Mouse (Mus musculus) spleen, postnatal 4 days (tissue): ENCODE results near the gene Nfrkb.

Experiments
- DNase-seq, 2 experiments: peaks; one replicate each; pipeline ENCODE4 v3.0.0; 2022; ENCODE audit warnings: low spot score in 2 of 2

The Nfrkb gene

GRCm38 (mm10) chr9:31385947-31386354 lies at the start of gene Nfrkb:
Gene Nfrkb (plus strand): TSS chr9:31386192.
- peak; percentile 98 for DNase-seq

GRCm38 (mm10) chr9:31344289-31344831 lies 41.6 kb upstream of the Nfrkb start:
- no peak for DNase-seq

DNA sequence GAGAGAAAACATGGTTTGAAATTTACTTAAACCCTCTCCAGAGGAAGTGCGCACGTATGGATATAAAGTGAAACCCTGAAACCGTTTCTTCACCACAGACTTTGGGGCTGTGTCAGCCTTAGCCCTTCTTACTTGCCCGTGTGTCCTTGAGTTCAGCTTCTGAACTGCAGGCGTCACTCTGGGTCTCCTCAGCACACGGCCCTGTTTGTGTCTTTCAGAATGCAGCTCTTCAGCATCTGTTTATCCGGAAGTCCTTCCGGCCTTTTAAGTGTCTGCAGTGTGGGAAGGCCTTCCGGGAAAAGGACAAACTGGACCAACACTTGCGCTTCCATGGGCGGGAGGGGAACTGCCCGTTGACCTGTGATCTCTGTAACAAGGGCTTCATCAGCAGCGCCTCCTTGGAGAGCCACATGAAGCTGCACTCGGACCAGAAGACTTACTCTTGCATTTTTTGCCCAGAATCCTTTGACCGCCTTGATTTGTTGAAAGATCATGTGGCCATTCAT lies 39.4 kb upstream of the Nfrkb start:
- DNase-seq: no peak

DNA sequence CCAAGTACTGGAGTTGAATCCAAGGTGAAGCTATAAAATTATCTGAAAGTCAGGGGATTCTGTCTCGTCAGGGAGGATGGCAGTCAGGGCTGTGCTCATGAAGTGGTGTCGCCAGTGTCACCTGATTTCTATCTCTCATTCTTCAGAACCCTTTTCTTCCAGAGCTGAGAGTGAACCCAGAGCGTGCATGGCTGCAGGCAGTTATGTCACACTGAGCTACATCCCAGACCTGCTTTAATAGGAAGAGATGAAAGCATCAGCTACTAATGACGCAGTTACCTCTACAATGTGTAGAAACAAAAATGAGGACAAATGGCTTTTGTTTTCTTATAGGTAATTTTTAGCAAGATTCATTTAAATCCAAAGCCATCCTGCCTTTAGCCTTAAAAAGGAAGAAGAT lies 37.5 kb upstream of the Nfrkb start:
- DNase-seq: no peak

GRCm38 (mm10) chr9:31348915-31349314 lies 37.1 kb upstream of the Nfrkb start:
- DNase-seq: peak; percentile 39 to 80

GRCm38 (mm10) chr9:31352716-31353115 lies 33.3 kb upstream of the Nfrkb start:
- DNase-seq: no peak

DNA sequence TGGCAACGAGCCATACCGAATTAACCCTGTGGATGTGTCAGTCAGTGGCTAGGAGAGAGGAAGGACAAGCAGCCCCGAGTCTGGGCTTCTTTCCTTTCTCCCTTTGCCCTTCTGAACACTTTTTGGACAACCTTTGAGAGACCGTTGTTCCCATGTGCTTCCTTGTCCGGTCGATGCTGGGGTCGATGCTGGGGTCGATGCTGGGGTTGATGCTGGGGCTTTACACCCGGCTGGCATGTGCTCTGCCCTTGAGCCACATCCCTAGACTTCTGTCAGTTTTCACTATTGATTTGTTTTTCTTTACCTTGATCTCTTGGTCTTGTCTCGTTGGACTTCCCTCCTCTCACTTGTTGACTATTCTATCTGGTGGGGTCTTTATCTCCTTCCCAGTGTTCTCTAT lies 32.5 kb upstream of the Nfrkb start:
- no peak for DNase-seq

DNA sequence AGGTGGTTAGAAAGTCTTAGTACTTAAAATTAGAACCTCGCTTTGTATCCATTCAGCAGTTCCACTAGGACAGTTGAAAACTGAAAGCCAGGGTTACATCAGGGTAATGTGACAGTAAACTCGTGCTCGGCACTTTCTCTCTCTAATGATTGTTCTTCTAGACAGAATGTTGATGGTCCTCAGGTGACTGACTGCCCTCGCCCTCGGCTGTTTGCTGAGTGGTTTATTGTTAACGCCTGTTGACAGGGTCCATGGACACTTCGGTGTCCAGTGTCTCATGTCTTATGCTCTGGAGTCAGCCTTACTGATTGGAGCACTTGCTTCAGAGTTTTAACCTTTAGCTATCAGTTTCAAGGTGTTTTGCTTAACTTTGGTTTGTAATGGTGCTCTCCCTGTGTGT lies 31.9 kb upstream of the Nfrkb start:
- DNase-seq: no peak

GRCm38 (mm10) chr9:31363698-31364609 lies 22.0 kb upstream of the Nfrkb start:
- no peak for DNase-seq

- no peak for DNase-seq
Observed at GRCm38 (mm10) chr9:31365086-31365485, 20.9 kb upstream of the Nfrkb start.

DNA sequence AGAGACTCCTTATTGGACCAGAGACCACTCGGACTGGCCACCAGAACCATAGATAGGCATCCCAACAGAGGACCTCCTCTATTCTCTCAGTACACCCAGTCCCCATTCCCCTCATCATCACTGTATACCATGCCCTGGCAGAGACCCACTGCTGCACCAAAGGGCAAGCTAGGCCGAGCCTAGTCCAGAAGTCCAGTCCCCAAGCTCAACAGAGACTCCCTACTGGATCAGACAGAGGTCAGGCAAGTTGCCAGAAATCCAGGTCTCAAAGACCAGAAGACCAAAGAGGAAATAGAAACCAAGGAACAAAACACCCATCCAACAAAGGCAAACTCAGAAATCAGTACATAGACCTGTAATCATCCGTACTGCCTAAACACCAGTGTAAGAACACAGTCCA lies 14.3 kb upstream of the Nfrkb start:
- DNase-seq: no peak

DNA sequence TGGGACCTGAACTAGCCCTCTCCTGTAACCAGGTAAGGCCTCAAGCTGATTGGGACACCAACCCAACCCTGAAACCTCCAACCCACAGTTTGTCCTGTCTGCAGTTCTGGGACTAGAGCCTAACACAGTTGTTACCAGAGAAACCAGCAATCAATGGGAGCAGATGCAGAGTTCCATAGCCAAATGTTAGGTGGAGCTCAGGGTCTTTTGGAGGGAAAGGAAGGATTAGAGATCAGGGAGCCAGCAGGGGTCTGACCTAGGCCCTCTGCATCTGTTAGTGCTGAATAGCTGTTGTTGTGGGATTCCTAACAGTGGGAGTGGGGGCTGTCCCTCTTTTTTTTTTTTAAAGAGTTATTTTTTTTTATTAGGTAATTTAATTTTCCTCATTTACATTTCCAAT lies 9.3 kb upstream of the Nfrkb start:
- no peak for DNase-seq

GRCm38 (mm10) chr9:31384786-31385499 lies 1.0 kb upstream of the Nfrkb start:
- DNase-seq: no peak

- no peak for DNase-seq
Observed at GRCm38 (mm10) chr9:31385500-31385869, 507 bp upstream of the Nfrkb start.

DNA sequence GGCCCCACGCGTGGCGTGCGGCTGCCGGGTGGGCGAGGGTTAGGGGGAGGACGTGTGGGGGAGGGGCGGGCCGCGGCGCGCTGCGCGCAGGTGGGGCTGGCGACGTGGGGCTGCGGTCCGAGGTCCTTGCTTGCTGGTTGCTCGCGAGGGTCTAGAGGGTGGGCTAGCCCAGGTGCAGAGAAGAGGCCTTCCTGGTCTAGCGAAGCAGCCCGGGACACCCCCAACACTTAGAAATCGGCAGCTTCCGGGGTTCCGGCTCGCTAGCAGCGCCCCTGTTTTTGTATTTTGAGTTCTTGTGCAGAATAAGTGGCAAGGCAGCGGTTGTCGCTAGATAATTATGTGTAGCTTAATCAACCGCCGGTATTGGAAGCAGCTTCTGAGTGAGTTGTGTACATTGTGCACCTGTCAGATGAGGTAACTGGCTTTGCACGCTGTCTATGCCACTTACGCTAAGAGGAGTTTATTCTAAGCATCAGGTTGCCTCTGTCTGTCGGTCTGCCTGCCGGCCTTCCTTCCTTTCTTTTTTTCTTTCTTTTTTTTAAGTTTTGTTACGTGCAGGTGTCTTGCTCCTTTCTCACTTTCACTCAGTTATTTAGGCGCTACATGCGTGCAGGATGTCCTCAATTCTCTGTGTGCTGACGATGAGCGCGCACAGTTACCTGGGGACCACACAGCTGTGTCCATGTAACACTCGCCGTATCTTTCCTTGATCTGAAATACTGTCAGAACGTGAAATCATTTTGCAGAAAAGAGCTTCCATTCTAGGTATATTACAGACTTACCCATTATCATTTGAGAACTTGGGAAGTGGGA lies 582 bp downstream of the Nfrkb start:
- DNase-seq: peak in 1 of 2 experiments; percentile 41

DNA sequence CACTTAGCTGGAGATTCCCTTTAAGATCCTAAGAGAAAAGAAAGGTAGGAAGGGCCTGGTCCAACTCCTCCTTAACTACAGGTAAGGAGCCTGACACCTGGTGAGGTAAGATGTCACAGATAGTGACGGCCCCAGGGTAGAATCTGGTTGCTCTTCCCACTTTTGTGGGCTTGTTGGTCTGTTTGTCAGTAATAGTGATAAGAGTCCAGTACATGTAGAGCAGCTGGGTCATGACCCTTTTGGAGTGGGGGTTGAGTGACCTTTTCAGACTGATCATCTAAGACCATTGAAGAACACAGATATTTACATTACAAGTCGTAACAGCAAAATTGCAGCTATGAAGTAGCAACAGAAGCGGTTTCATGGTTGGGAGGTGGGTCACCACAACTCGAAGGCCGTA lies 1.2 kb downstream of the Nfrkb start:
- no peak for DNase-seq

GRCm38 (mm10) chr9:31400441-31400840 lies 14.4 kb downstream of the Nfrkb start:
- peak; percentile 72 to 89 for DNase-seq

DNA sequence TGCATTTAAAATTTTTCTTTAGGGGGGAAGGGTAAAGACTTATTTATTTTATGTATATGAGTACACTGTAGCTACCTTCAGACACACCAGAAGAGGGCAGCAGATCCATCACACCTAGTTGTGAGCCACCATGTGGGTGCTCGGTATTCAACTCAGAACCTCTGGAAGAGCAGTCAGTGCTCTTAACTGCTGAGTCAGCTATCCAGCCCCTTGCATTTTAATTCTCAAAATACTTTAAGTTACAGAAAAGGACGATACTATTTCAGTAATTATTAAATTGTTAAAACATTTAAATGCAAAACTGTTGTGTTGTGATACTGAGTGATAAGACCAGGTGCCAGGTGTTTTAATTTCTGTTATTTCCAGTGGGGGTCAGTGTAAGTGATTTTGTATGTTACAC lies 18.3 kb downstream of the Nfrkb start:
- no peak for DNase-seq

GRCm38 (mm10) chr9:31405217-31405616 lies 19.2 kb downstream of the Nfrkb start:
- peak; percentile 23 to 74 for DNase-seq

DNA sequence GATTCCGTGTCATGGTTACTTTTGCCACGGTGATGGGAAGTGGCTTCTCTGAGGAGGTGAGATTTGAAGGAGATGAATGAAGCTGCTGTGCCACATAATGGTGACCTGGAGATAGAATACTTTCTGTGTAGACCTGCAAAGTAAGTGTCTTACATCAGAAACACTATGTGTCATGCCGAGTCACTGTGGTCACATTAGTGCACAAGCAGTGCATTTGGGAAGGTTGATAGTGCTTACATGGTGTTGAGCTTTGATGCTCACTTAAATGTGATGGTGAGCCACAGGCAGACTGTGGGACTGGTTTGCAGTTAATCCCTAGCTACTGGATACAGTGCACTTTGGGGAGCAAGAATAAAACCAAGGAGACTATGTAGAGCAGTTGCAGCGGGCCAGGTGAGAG lies 26.2 kb downstream of the Nfrkb start:
- DNase-seq: no peak

GRCm38 (mm10) chr9:31418821-31419220 lies 32.8 kb downstream of the Nfrkb start:
- no peak for DNase-seq

DNA sequence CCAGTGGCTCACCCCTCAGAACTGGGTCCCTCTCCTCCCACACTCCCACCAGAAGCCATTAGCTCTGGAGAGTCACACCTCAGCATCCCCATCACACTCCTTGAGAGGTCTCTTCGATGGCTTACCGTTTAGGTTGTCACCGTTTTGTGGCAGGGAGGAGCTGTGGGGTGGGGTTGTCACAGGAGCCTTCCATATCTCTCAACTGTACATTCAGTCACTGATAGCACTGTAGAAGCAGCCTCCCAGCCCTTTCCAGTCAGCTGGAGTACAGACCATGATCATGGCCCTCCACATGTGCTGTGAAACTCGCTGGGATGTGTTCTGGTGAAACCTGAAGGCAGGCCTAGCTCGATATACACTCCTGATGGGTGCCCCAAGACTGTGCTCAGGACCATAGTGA lies 36.2 kb downstream of the Nfrkb start:
- no peak for DNase-seq
